Mouse (Mus musculus) retina, adult 2 months (tissue): ENCODE data around the gene Rhox13.

Experiments
- DNase-seq: peaks from one replicate; pipeline ENCODE4 v3.0.0-alpha.2; 2012; ENCODE audit warnings: low read depth, low spot score

The Rhox13 gene

GRCm38 (mm10) chrX:38120982-38121381 is at the start of gene Rhox13:
TSS of gene Rhox13 (plus strand) at chrX:38121219.
- no peak for DNase-seq

- DNase-seq: peak; percentile 2
Measured at GRCm38 (mm10) chrX:38084226-38084625, 36.8 kb upstream of the Rhox13 start.

GRCm38 (mm10) chrX:38085041-38085440 is 36.0 kb upstream of the Rhox13 start, which contains the start of gene Rhox11:
TSS of gene Rhox11 (minus strand) at chrX:38085141.
- no peak for DNase-seq

DNA sequence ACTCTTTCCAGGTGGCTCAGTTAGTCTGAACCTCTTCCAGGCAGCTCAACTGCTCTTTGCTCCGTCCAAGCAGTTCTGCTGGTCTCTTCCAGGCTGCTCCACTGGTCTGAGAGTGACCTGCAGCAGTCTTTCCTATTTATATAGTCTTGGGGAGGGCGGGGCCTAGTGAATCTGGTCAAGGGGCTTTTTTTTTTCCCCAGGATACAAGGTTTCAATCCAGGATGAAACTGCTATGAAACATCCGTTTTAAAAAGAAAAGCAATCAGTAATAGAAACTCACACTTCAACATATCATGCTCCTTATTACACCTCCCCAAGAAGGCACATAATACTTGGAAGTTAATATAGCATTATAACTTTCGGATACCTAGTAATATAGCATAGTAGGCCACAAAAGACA is 10.2 kb upstream of the Rhox13 start, which contains the start of gene Rhox12:
TSS of gene Rhox12 (minus strand) at position 101 of the 400 bp plus-strand sequence.
- no peak for DNase-seq

GRCm38 (mm10) chrX:38121478-38121877 is 459 bp downstream of the Rhox13 start:
- no peak for DNase-seq

GRCm38 (mm10) chrX:38159097-38159496 is 38.1 kb downstream of the Rhox13 start:
- DNase-seq: no peak

DNA sequence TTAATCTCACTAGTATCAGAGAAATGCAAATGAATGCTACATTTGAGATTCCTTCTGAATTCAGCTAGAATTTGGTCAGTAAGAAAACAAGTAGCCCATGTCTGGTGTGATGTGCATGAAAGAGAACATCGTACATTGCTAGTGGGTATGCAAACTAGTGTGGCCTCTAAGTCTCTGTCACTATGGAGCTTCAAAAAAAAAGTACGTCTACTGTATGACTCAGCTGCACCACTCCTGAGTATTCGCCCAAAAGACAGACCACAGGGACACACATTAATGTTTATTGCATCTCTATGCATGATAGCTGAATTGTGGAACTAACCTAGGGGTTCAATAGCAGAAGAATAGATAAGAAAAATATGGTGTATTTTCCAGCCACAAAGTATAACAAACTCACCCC is 44.3 kb downstream of the Rhox13 start:
- no peak for DNase-seq

DNA sequence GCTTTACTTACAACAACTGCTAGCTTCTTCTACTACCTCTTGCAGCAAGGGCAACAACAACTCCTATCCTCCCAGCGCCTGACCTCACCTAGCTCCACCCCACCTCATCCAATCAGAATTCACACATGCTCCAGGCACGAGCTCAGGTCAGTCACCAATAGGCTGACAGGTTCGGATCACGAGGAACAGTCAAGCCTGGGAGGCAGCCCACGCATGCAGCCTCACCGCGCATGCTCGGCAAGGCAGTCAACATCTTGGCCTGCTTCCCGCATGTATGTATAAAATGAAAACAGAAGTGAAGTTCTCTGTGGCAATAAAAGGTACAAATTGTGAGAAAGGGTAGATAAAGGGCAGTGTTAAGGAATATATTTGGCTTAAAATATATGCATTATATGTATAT is 45.0 kb downstream of the Rhox13 start:
- DNase-seq: no peak

GRCm38 (mm10) chrX:38166592-38166991 is 45.6 kb downstream of the Rhox13 start:
- DNase-seq: no peak
